Mouse (Mus musculus) urinary bladder, postnatal 14 days (tissue): ENCODE results near the gene Cyb561a3.
"Not testable (repeated sequence)": the region's sequence is repeated elsewhere in the genome, so short reads cannot be mapped to it uniquely, and the experiment has no call there.

ENCODE experiments used
- DNase-seq: peaks from one replicate; pipeline ENCODE4 v3.0.0; 2021; ENCODE audit warnings: low spot score

Cyb561a3 gene

DNA sequence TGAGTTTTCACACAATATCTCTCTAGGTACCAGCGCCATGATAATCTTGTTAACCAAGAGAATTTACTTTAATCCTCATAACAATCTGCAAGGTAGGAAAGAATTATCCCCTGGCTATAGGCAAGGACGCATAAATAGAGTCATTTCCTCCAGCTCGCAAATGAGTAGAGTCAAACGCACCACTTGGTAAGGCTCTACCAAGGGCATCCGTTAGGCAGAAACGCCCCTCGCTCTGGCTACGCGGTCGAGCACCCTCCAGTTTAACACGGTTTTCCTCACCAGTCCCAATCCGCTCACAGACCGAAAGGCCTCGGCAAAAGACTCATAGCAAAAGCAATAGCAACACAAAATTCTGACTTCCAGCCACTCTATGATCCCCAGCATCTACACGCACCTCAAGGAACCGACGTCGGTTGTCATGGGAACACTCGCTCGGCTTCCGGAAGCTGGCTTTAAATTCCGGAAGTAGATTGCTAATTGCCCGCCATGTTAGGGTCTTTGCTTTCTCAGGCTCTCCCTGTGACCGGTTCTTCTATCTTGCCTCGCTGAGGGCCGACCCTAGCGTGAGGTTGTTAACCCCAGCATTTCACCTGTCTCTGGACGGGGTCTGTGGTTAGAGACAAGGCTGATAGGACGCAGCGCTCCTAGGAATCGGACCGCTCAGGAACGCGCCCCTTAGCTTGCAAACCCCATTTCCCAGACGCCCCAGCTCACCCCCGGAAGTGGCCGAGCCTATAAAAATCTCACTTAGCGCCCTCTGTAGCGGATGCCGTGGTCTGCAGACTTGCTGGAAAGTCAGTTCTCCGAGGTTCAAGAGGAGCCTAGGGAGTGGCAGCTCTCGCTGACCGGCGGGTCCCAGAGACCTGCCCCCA lies at the start of gene Cyb561a3, which contains the start of gene Tmem138:
Cyb561a3 (plus strand) TSS at position 483 of the 872 bp plus-strand sequence.
Tmem138 (minus strand) TSS at position 673 of the 872 bp plus-strand sequence.
- peak; percentile 92 for DNase-seq

GRCm38 (mm10) chr19:10530082-10530481 lies 46.9 kb upstream of the Cyb561a3 start:
- no peak for DNase-seq

- no peak for DNase-seq
Observed at GRCm38 (mm10) chr19:10539454-10539853, 37.5 kb upstream of the Cyb561a3 start.

- DNase-seq: peak; percentile 85
Observed at GRCm38 (mm10) chr19:10555624-10556510, 21.1 kb upstream of the Cyb561a3 start, which contains the start of gene Tmem216. Gene Tmem216, minus strand, starts transcription at chr19:10556238.

DNA sequence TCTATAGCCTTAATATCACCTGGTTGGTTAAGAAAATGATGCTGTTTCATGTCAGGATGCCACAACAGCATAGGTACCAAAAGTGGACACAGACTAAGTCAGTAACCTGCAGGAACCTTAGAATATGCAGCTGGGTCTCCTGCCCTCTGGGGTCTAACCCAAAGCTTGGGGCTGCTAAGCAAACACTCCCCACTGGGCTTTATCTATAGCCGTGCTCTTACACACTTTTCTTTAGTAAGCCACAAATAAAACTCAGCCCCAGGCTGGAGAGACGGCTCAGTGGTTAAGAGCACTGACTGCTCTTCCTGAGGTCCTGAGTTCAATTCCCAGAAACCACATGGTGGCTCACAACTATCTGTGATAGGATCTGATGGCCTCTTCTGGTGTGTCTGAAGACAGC lies 20.0 kb upstream of the Cyb561a3 start:
- no peak for DNase-seq

DNA sequence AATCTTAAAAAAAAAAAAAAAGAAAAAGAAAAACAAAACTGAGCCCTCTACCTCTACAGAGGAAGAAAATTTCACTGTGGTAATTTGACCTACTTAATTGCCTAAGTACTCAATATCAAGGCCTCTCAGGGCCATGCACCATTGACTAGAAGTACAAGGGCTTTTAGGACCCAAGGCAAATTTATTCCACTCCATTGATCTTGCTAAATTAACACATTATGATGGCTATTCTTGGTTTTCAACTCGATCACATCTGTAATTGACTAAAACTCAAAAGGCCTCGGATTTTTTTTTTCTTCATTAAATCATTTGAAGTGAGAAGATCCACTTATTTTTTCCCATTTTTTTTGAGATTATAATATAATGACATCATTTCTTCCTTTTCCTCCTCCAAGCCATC lies 19.5 kb upstream of the Cyb561a3 start:
- DNase-seq: no peak

- DNase-seq: not testable (repeated sequence)
Observed at GRCm38 (mm10) chr19:10557837-10558375, 19.1 kb upstream of the Cyb561a3 start.

GRCm38 (mm10) chr19:10560108-10560507 lies 16.9 kb upstream of the Cyb561a3 start:
- DNase-seq: no peak

- DNase-seq: peak; percentile 46
Observed at GRCm38 (mm10) chr19:10561558-10562314, 15.2 kb upstream of the Cyb561a3 start.

DNA sequence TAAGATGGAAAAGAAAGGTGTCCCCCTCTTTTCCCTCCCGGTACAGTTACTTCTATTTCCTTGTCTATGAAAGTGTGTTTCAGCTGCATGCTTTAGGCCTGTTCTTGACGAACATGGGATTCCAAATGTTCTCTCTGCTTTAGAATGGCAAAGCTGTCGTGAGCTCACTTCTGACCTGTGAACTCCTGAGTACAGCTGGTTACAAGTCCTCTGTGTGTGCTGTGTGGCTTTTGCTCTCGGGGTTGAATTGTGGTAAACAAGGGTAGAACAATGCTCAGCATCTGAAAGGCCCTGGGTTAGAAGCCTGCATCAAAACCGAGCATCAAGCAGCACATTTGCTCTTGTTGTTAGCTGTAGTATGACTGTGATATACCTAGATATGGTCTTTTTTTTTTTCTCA lies 14.6 kb upstream of the Cyb561a3 start:
- DNase-seq: no peak

GRCm38 (mm10) chr19:10564278-10564677 lies 12.7 kb upstream of the Cyb561a3 start:
- no peak for DNase-seq

GRCm38 (mm10) chr19:10565217-10565616 lies 11.8 kb upstream of the Cyb561a3 start:
- no peak for DNase-seq

DNA sequence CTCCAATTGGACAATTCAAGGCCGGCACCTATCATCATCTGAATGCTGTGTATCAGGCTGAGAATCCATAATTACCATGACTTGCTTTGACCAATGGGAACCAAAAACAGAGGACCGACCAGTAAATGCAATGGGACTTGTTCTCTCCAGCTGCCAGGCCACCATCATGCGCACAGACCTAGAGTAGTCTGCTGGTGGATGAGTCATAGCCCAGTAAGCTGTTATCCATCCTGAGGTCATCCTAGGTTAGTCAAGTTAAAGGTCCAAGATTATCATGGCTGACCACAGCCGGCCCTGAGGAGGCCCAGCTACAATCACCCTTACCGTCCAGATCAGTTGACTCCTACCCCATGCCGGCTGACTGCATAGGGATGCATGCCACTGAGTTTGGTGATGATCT lies 7.3 kb upstream of the Cyb561a3 start:
- no peak for DNase-seq

- DNase-seq: no peak
Observed at GRCm38 (mm10) chr19:10580102-10580501, 3.1 kb downstream of the Cyb561a3 start.

DNA sequence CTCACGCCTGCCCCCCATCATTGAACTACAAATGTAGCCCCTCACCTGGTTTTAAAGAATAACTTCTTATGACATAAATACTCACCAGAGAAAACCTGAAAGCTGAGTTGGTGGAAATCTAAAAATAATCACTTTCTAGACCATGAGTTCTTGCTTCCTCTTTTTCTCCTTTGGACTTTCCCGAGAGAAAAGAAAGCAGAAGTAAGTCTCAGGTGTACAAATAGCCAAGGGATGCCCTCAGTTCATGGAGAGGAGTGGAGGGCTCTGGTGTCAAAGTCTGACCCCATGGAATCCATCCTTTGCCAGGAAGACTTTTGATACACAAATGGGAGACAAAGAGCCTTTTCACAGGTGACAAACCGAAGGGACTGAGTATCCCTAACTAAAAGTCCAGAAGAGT lies 3.8 kb downstream of the Cyb561a3 start:
- DNase-seq: no peak

GRCm38 (mm10) chr19:10581984-10582383 lies 5.0 kb downstream of the Cyb561a3 start:
- no peak for DNase-seq

- no peak for DNase-seq
Observed at GRCm38 (mm10) chr19:10583550-10584146, 6.7 kb downstream of the Cyb561a3 start.

DNA sequence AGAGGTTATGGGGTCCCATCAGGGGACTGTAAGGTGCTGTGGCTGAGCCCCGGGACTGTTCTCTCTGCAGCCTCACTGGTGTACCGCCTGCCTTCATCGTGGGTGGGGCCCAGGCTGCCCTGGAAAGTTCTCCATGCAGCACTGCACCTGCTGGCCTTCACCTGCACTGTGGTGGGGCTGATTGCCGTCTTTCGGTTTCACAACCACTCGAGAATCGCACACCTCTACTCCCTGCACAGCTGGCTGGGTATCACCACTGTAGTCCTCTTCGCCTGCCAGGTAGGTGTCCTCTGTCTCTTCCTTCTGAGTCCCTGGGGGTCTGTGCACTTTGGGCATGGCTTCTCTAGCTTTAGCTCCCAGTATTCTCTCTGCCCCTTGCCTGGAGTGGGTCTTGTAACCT lies 8.1 kb downstream of the Cyb561a3 start:
- DNase-seq: no peak

- no peak for DNase-seq
Observed at GRCm38 (mm10) chr19:10587231-10587630, 10.3 kb downstream of the Cyb561a3 start.

- no peak for DNase-seq
Observed at GRCm38 (mm10) chr19:10589127-10589857, 12.3 kb downstream of the Cyb561a3 start.
